Mouse (Mus musculus) lung, postnatal 0 days (tissue): ENCODE measurements at regions not wholly inside any gene's neighbourhood (a gene's known extent, or its start where the extent isn't known, plus 50 kb on each side); places are given as distances from the start of the nearest gene placed in this dataset.

Experiments
- CTCF ChIP-seq: IDR thresholded peaks from 2 replicates; pipeline ENCODE4 v1.5.1; 2016; ENCODE audit warnings: antibody characterized with exemption, mild to moderate bottlenecking
- EP300 ChIP-seq: IDR thresholded peaks from 2 replicates; pipeline ENCODE4 v1.6.1; 2016; ENCODE audit warnings: antibody characterized with exemption, mild to moderate bottlenecking, control low read depth

DNA sequence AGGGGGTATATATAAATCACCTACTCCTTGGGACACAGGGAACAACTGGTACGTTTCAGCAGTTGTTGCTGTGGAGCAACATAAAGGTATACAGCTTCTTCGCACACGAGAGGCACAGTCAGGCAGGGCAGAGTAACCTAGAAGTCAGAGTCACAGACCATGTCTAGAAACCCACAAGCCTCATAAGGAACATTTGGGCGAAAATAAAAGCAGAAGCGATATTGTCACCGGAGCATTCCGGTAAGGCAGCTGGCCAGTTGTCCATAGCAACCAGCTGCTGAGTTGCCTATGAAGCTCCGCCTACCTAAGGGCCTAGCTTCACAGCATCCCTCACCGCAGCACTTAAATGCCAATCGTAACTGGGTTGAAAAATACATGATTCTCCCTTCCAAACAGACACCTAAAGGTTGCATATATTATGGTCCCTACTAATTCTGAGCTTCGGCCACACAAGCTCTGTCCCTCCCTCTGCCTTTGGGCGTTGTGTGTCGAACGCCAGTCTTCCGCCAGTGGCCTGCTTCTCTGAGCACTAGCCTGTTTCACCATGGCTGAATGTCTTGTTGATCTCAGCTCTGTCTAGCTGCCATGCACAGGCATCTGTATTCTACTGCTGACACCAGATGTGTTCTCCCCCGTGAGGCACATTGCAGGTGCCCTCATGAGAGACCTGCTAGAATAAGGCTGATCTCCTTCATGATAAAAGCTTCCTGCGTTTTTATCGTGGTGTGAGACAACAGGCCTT is 165.1 kb upstream of the Mkln1 start:
- TF ChIP-seq CTCF (no peak), EP300 (no peak)
